Mouse (Mus musculus): Measurements from ENCODE around the gene Ddx31. TPM values are rescaled to one million over a fixed set of nuclear protein-coding genes. Genes with fewer than 3 reads are reported as not detected.

The Ddx31 gene
- 3.1 and 3.6 TPM in 2 replicates for polyA plus RNA-seq (2012; rRNA removed)

GRCm38 (mm10) chr2:28840222-28840951, at the start of gene Ddx31, which contains the start of gene Gtf3c4:
TSS of gene Ddx31 (plus strand) at chr2:28840406.
TSS of gene Gtf3c4 (minus strand) at chr2:28840360.

DNA sequence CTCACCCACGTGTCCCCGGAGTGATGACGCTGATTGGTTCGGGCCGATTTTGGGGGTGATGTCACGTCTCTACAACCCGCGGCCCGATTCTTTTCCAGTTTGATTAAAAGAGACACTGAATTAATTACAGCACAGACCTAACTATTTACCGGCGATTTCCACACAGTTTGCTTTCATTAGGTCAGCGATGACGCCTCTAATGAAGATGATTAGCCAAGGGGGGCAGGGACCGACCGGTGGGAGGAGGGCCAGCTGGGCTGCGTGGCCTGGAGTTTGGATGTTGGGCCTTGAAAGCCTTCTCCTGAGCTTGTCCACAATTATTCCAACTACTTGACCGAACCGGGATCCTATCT, 76.3 kb downstream of the Ddx31 start, which contains the start of gene Barhl1:
TSS of gene Barhl1 (minus strand) at position 156 of the 353 bp plus-strand sequence.

Other genes with a start within 250 kb of the Ddx31 start
- gene Gfi1b, start 218.4 kb upstream of the Ddx31 start, polyA plus RNA-seq (2012; rRNA removed), result 58.0 and 70.1 TPM in 2 replicates
- 5.0 and 5.8 TPM in 2 replicates for gene Tsc1, start 199.2 kb upstream of the Ddx31 start, polyA plus RNA-seq (2012; rRNA removed)
- 1.3 and 1.6 TPM in 2 replicates for gene Spaca9, start 140.7 kb upstream of the Ddx31 start, polyA plus RNA-seq (2012; rRNA removed)
- 0.11 and 0.17 TPM in 2 replicates for gene Ak8, start 140.2 kb upstream of the Ddx31 start, polyA plus RNA-seq (2012; rRNA removed)
- gene Gtf3c4, start within 50 bp of the Ddx31 start, polyA plus RNA-seq (2012; rRNA removed), result 4.2 and 5.1 TPM in 2 replicates
- not detected in 2 replicates for gene Barhl1, start 76.3 kb downstream of the Ddx31 start, polyA plus RNA-seq (2012; rRNA removed)
- gene Cfap77, start 214.7 kb downstream of the Ddx31 start, polyA plus RNA-seq (2012; rRNA removed), result 0.09 and 0.13 TPM in 2 replicates
- 4.8 and 5.2 TPM in 2 replicates for gene Ttf1, start 219.9 kb downstream of the Ddx31 start, polyA plus RNA-seq (2012; rRNA removed)

Data from liver, embryonic 14 days (tissue).